Mouse (Mus musculus): ENCODE measurements around the gene Aph1a.

DNA sequence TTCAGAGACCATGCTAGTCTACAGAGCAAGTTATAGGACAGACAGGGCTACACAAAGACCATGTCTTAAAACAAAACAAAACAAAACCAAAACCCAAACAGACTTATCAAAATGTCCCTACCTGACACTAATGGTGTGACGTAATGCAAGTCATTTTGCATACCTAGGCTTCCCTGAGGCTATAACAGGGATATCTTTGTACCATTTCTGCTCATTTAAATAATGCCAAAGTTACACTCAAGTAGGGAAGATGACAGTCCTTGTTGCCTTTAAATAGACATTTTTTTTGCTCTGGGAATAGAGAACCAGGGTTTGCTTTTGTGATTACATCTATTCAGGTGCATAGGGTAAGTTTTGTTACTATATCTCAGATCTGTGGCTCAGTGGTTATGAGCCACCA is 37.7 kb downstream of the Aph1a start:
- no peak for TF ChIP-seq CTCF (IDR thresholded peaks at IDR 0.05; ENCODE audit: extremely low read depth, insufficient read depth, insufficient read length, insufficient replicate concordance)
- no peak for TF ChIP-seq POLR2A (IDR thresholded peaks at IDR 0.05; ENCODE audit: low read depth, low read length)
